Mouse (Mus musculus) myocyte (in vitro differentiated cells): ENCODE data around the gene Dmtf1. TPM values are rescaled to one million over a fixed set of nuclear protein-coding genes. Genes with fewer than 3 reads are reported as not detected.
A peak's percentile ranks its signal among the peaks of the same experiment; 100 is the strongest.

Experiments used
- H3K27me3 ChIP-seq: one replicate; pipeline ENCODE4 v1.6.1; 2011; ENCODE audit not compliant: control insufficient read depth, insufficient read depth, insufficient read length
- H3K36me3 ChIP-seq: one replicate; pipeline ENCODE4 v1.6.1; 2011; ENCODE audit not compliant: control insufficient read depth, insufficient read depth
- H3K4me2 ChIP-seq: one replicate; pipeline ENCODE4 v1.6.1; 2011; ENCODE audit warnings: low read depth, control low read depth
- H3K4me3 ChIP-seq: one replicate; pipeline ENCODE4 v1.5.1; 2011; ENCODE audit warnings: mild to moderate bottlenecking, control low read depth, moderate library complexity
- H3K79me2 ChIP-seq: one replicate; pipeline ENCODE4 v1.6.1; 2011; ENCODE audit not compliant: control insufficient read depth, insufficient read depth
- H3ac ChIP-seq: one replicate; pipeline ENCODE4 v1.6.1; 2011; ENCODE audit not compliant: control insufficient read depth, insufficient read length
- CEBPB ChIP-seq: IDR thresholded peaks from 2 replicates; pipeline ENCODE4 v1.6.1; 2011; ENCODE audit warnings: mild to moderate bottlenecking, moderate library complexity; ENCODE audit not compliant: poor library complexity, insufficient read depth, severe bottlenecking
- E2F4 ChIP-seq: IDR thresholded peaks from one replicate; pipeline ENCODE4 v1.6.1; 2011; ENCODE audit warnings: mild to moderate bottlenecking, control low read depth, moderate library complexity; ENCODE audit not compliant: insufficient read depth
- MAX ChIP-seq: IDR thresholded peaks from one replicate; pipeline ENCODE4 v1.6.1; 2011; ENCODE audit warnings: low read depth, mild to moderate bottlenecking, control low read depth
- MYOD1 ChIP-seq, 3 experiments: IDR thresholded peaks; one replicate each; pipeline ENCODE4 v1.6.1; 2011; ENCODE audit warnings: control low read depth in 2 of 3, low read depth in 2 of 3, mild to moderate bottlenecking in 2 of 3, moderate library complexity in 1 of 3; ENCODE audit not compliant: insufficient read length in 2 of 3, control insufficient read depth in 1 of 3
- MYOG ChIP-seq, 3 experiments: IDR thresholded peaks; one replicate each; pipeline ENCODE4 v1.6.1; 2011; ENCODE audit warnings: control low read depth in 2 of 3, low read depth in 2 of 3, mild to moderate bottlenecking in 2 of 3; ENCODE audit not compliant: insufficient read length in 2 of 3, control insufficient read depth in 1 of 3, insufficient read depth in 1 of 3
- POLR2A ChIP-seq: IDR thresholded peaks from one replicate; pipeline ENCODE4 v1.6.1; 2011; ENCODE audit warnings: low read depth, mild to moderate bottlenecking, control low read depth, moderate library complexity; ENCODE audit not compliant: insufficient read length
- POLR2AphosphoS2 ChIP-seq: IDR thresholded peaks from one replicate; pipeline ENCODE4 v1.6.1; 2011; ENCODE audit warnings: low read depth, control low read depth; ENCODE audit not compliant: insufficient read length
- REST ChIP-seq: IDR thresholded peaks from one replicate; pipeline ENCODE4 v1.6.1; 2011; ENCODE audit warnings: mild to moderate bottlenecking, control low read depth, moderate library complexity; ENCODE audit not compliant: insufficient read depth, insufficient read length
- SRF ChIP-seq: IDR thresholded peaks from one replicate; pipeline ENCODE4 v1.6.1; 2011; ENCODE audit warnings: low read depth; ENCODE audit not compliant: control insufficient read depth, insufficient read length
- TCF12 ChIP-seq: IDR thresholded peaks from one replicate; pipeline ENCODE4 v1.6.1; 2011; ENCODE audit warnings: mild to moderate bottlenecking, control low read depth; ENCODE audit not compliant: poor library complexity, insufficient read depth, severe bottlenecking
- TCF3 ChIP-seq: IDR thresholded peaks from one replicate; pipeline ENCODE4 v1.6.1; 2011; ENCODE audit warnings: low read depth, control low read depth; ENCODE audit not compliant: insufficient read length
- USF1 ChIP-seq: IDR thresholded peaks from one replicate; pipeline ENCODE4 v1.6.1; 2011; ENCODE audit warnings: low read depth, mild to moderate bottlenecking, control low read depth, moderate library complexity
- polyA plus RNA-seq: library from polyadenylated mRNA; unstranded; fragments of >200 nt; fragmentation: generic; extraction: Trizol; gene quantifications from one replicate; pipeline ENCODE4 v1.2.1, GENCODE M21; 2012; ENCODE audit warnings: missing spikeins

Gene Dmtf1
- polyA plus RNA-seq, 1 experiment: 6.7 TPM

- H3K4me2 ChIP-seq: peak overlapping the region; percentile 70
- no peaks in the 10 kb centered on the region for H3K27me3 ChIP-seq
- no peak overlapping the region for H3K4me3 ChIP-seq
- H3K36me3 ChIP-seq: no peaks in the 10 kb centered on the region
- H3ac ChIP-seq: no peak overlapping the region
- no peak for TF ChIP-seq MYOG (IDR thresholded peaks at IDR 0.05; ENCODE audit: control insufficient read depth in 1 of 3, insufficient read depth in 1 of 3, insufficient read length in 2 of 3, low read depth in 2 of 3)
- TF ChIP-seq TCF12: no peak
- no peaks in the 10 kb centered on the region for H3K79me2 ChIP-seq
These were observed 91.9 kb downstream of the Dmtf1 start for GRCm38 (mm10) chr5:9069599-9070209.

- H3K4me3 ChIP-seq: no peak overlapping the region
- H3K4me2 ChIP-seq: peak overlapping the region; percentile 70
- no peaks in the 10 kb centered on the region for H3K36me3 ChIP-seq
- H3ac ChIP-seq: no peak overlapping the region
- TF ChIP-seq CEBPB: peak; percentile 26; the same call in 1 of the 2 replicates
- TF ChIP-seq E2F4: no peak
- TF ChIP-seq MAX: peak; percentile 39
- TF ChIP-seq SRF: no peak
- TF ChIP-seq POLR2A: no peak
- TF ChIP-seq TCF3: no peak
- TF ChIP-seq MYOD1 (IDR thresholded peaks at IDR 0.05; ENCODE audit: control insufficient read depth in 1 of 3, insufficient read length in 2 of 3, low read depth in 2 of 3): peak in 1 of 3 experiments; percentile 29
- TF ChIP-seq USF1: no peak
- TF ChIP-seq POLR2AphosphoS2: no peak
- no peak for TF ChIP-seq REST
- TF ChIP-seq MYOG (IDR thresholded peaks at IDR 0.05; ENCODE audit: control insufficient read depth in 1 of 3, insufficient read depth in 1 of 3, insufficient read length in 2 of 3, low read depth in 2 of 3): no peak
- no peak for TF ChIP-seq TCF12
- H3K27me3 ChIP-seq: no peaks in the 10 kb centered on the region
- no peaks in the 10 kb centered on the region for H3K79me2 ChIP-seq
These were observed 92.7 kb downstream of the Dmtf1 start for GRCm38 (mm10) chr5:9068886-9069285.

Other genes with a start within 250 kb of the Dmtf1 start
- gene Crot, start 164.5 kb downstream of the Dmtf1 start, polyA plus RNA-seq: 6.6 TPM
- 2.7 TPM for gene Tmem243, start 61.1 kb downstream of the Dmtf1 start, polyA plus RNA-seq
- gene 9330182L06Rik, start 104.3 kb upstream of the Dmtf1 start, polyA plus RNA-seq: not detected